Mouse (Mus musculus) lung, adult 2 months (tissue): ENCODE data around the gene Stox2. TPM values are rescaled to one million over a fixed set of nuclear protein-coding genes. Genes with fewer than 3 reads are reported as not detected.
A peak's percentile ranks its signal among the peaks of the same experiment; 100 is the strongest.

ENCODE experiments used
- DNase-seq: peaks from one replicate; pipeline ENCODE4 v3.0.0; 2022
- H3K4me1 ChIP-seq: fragments of 200-500 bp; 2 replicates; pipeline ENCODE4 v1.6.1; 2011; ENCODE audit warnings: low read length; ENCODE audit not compliant: control insufficient read depth, insufficient read depth
- H3K4me3 ChIP-seq: fragments of 200-500 bp; replicated peaks from 2 replicates; pipeline ENCODE3; 2011; ENCODE audit warnings: low read depth, mild to moderate bottlenecking, control low read depth, low read length; ENCODE audit errors: extremely low read depth
- CTCF ChIP-seq: fragments of 200-500 bp; IDR thresholded peaks from 2 replicates; pipeline ENCODE4 v1.5.1; 2011; ENCODE audit warnings: mild to moderate bottlenecking, low read length, control low read depth; ENCODE audit not compliant: insufficient read depth
- POLR2A ChIP-seq: fragments of 200-500 bp; IDR thresholded peaks from 2 replicates; pipeline ENCODE4 v1.6.1; 2011; ENCODE audit warnings: low read depth, mild to moderate bottlenecking, control low read depth, low read length, borderline replicate concordance; ENCODE audit errors: extremely low read depth
- WGBS: fragments of 180-500 bp; shearing (Covaris S2); methylation state at CpG from one replicate; pipeline ENCODE4 v1.1.7; 2018; 5-methylcytosine and 5-hydroxymethylcytosine counted together
- polyA plus RNA-seq: library from polyadenylated mRNA; depleted of rRNA; stranded (reverse); fragments of >200 nt; gene quantifications from 2 replicates; pipeline ENCODE4 v1.2.3, GENCODE M21; 2012

Stox2 gene
- polyA plus RNA-seq, 1 experiment: 3.8 TPM

GRCm38 (mm10) chr8:47208246-47208645, 237.9 kb downstream of the Stox2 start:
- Histone ChIP-seq H3K4me3 (no peak overlapping the region), H3K4me1 (no peaks in the 10 kb centered on the region; the same call in 1 of the 2 replicates)
- DNase-seq: no peak
- WGBS: 63% methylated on average over 4 of the region's 4 CpGs
- no peak for TF ChIP-seq POLR2A

DNA sequence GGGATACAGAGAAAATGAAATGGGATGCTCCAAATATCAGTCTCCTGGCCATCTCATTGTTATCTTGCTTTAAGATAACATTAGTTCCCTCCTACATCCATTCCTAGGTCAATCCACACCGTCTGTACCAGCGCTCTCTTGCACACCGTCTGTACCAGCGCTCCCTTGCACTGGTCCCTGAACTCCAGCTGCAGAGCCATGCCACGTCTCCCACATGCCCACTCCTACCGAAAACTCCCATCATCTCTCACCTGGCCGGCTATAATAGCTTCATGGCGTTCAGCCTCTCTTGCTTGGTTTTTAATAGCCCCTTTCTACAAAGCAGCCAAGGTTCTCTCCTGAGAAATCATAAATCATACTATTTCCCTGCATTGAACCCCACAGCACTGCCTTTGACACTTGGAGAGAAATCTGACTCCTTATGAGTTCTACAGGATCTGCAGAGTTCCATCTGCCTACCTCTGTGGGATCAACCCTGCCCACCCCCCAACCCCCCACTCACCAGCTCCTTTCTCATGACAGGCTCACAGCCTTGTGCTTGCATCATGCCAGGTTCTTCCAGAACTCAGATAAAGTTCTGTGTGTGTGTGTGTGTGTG, 239.4 kb downstream of the Stox2 start:
- WGBS: 86% methylated on average over 8 of the region's 8 CpGs
- TF ChIP-seq CTCF: no peak
- no peak for TF ChIP-seq POLR2A
- DNase-seq: no peak
- Histone ChIP-seq H3K4me1 (no peaks in the 10 kb centered on the region; the same call in 1 of the 2 replicates), H3K4me3 (no peak overlapping the region)

DNA sequence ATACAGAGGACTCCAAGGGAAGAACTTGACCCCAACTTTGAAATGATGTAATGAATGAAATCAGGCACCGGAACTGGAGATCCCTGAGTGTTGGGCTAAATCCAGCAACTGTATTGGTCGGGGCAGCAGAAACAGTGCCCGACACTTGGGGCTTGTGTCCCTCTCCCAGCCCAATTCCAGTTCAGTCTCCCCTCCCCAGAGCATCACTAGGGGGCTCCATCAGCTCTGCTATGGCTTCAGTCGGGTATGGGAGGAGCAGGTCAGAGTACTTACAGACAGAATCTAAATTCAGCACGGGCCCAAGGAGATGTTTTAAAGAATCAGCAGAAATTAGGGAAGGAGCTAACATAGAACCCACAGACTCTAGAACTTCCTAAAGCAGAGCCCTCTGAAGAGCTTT, 240.7 kb downstream of the Stox2 start:
- no peak for DNase-seq
- TF ChIP-seq CTCF (0 out of 2 replicates have a peak, but pooled peaks have one; percentile 12), POLR2A (no peak)
- H3K4me3 ChIP-seq: no peak overlapping the region
- 79% methylated on average over 5 of the region's 5 CpGs for whole genome bisulfite sequencing
- no peaks in the 10 kb centered on the region; the same call in 1 of the 2 replicates for H3K4me1 ChIP-seq

DNA sequence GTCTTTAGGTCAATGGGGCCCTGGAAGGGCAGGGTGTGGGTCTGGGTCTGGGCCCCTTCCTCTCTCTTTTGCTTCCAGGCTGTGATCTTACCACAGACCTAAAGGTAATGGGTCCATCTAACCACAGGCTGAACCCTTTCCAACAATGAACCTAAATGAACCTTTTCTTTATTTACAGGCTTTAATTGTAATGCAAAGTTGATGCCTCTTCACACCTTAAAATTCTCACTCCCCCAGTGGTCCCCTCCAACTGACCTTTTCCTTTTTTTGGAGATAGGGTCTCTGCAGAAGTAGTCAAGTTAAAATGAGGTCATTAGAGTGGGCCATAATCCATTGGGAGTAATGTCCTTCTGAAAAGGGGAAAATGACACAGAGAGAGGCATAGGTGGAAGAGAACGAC, 249.8 kb downstream of the Stox2 start:
- 93% methylated on average over 1 of the region's 1 CpGs for WGBS
- TF ChIP-seq CTCF (no peak), POLR2A (no peak)
- H3K4me1 ChIP-seq: no peaks in the 10 kb centered on the region
- DNase-seq: no peak
- H3K4me3 ChIP-seq: no peak overlapping the region

- no peak for DNase-seq
- Histone ChIP-seq H3K4me3 (no peak overlapping the region), H3K4me1 (no peaks in the 10 kb centered on the region)
- TF ChIP-seq CTCF (no peak), POLR2A (no peak)
- WGBS: 90% methylated on average over 29 of the region's 29 CpGs
These were observed 252.7 kb downstream of the Stox2 start for GRCm38 (mm10) chr8:47193321-47193996.

DNA sequence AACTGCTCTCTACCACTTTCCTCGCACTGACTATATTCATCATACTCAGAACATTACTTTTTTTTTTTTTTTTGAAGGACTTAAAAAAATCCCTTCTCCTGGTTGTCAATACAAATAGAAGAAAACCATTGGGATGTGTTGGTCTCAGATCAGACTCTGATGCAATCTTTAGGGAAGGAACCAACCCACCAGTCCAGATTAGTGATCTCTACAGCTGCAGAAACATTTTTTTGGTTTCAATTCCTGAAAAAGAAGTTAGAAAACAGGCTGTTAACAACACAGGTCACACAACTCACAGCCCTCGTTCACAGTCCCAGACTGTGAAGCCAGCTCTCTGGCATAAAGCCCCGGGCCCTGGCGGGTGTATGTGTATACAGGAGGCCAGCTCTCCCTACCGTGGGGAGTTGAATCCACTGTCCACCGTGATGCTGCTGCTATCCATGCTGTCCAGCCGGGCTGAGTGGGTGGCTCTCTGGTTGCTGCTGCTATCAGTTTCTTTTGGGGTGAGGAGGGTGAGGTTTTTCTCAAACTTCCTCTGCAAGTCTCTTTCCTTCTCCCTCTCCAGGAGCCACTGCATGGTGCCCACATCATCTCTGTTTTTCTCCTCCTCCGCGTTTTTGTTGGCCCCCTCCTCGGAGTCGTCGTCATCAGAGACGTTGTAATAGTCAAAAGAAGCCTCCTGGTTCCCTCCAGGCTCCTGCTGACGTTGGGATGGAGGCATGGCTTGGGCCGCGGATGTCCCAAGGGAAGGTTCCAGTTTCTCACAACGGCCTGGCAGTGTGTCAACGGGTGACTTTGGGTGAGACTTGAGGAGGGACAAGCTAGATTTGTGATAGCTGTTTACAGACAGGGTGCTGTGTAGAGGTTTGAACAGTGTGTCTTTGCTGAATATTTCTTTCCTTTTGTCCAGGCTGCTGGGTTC, 254.5 kb downstream of the Stox2 start:
- WGBS: 86% methylated on average over 18 of the region's 18 CpGs
- no peak for DNase-seq

DNA sequence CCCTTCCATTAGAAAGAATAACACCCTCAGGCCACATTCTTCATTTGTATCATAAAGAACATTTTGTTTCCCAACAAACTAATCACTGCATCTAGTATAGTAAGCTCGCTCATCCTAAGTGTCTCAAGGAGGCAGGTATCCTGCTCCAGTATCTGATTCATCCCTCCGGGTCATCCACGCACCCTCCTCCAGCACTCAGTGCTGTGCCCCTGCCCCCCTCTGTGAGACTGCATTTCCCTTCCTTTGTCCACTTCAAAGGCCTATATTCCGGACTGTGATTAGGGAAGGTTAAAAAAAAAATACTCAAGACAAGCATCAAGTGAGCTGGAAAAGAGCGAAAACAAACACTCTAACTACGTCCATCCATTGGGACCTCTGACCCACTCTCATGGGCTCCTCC, 260.8 kb downstream of the Stox2 start:
- 66% methylated on average over 6 of the region's 6 CpGs for WGBS

More for the DNA sequence above, 254.5 kb downstream of the Stox2 start:
- Histone ChIP-seq H3K4me1 (no peaks in the 10 kb centered on the region), H3K4me3 (no peak overlapping the region)
- no peak for TF ChIP-seq CTCF
- no peak for TF ChIP-seq POLR2A

DNA sequence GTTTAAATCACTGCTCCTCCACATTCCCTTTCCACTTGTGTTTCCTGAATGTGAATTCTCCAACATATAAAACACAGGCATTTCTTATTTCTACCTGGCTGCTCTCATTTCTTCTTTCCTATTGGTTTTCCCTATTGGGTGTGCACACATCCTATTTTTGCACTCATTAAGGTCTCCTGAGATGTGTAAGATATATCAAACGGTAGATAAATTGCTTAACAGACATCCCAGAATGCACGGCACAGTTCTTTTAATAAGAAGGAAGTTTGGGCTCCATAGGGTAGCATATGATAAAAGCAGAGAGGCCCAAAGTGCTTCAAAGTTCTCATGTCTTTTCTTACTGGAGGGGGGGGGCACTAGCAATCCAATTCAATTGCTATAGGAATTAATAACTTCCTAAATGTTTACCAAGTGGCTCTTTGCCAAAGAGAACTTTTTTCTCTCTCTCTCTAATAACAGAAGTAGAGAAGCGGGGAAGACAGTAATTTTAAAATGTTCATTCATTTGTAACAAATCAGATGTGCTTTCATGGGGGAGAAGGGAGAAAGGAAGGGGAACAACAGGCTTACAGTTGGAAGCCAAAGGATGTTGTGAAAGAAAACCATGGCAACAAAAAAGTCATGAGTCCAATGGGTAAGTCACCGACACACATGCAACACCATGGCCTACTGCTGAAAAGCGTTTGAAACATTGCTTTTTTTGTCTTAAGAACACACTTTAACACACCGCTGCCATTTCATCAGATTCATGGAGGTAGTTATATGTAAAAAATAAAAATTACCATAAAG, 263.2 kb downstream of the Stox2 start:
- TF ChIP-seq CTCF (no peak), POLR2A (no peak)
- no peak for DNase-seq
- H3K4me1 ChIP-seq: no peaks in the 10 kb centered on the region
- WGBS: 80% methylated on average over 6 of the region's 6 CpGs
- H3K4me3 ChIP-seq: no peak overlapping the region

More for the DNA sequence above, 260.8 kb downstream of the Stox2 start:
- no peak overlapping the region for H3K4me3 ChIP-seq
- no peaks in the 10 kb centered on the region for H3K4me1 ChIP-seq
- DNase-seq: no peak
- TF ChIP-seq CTCF: no peak
- no peak for TF ChIP-seq POLR2A

DNA sequence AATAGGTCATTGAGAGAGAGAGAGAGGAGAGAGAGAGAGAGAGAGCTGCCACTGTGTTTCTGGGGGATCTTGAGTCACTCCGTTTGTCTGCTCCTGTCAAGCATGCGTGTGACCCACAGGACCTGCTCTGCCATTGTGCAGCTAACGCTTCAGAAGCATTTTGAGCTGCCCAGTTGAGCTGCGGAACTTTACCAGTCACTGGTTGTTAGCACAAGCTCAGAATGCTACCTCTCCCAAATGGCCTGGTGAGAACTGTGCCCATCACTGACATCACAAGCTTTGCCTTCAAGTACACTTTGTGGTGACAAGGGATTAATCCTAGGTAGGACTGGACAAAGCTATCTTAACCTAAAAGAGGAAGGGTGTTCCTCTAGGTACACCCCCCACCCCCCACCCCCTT, 263.9 kb downstream of the Stox2 start:
- WGBS: 82% methylated on average over 4 of the region's 4 CpGs
- no peak for DNase-seq
- TF ChIP-seq POLR2A (no peak), CTCF (no peak)
- Histone ChIP-seq H3K4me3 (no peak overlapping the region), H3K4me1 (no peaks in the 10 kb centered on the region)
